Comparison of ENCODE assay signal across 8 mouse cellular contexts in the genomic region with DNA sequence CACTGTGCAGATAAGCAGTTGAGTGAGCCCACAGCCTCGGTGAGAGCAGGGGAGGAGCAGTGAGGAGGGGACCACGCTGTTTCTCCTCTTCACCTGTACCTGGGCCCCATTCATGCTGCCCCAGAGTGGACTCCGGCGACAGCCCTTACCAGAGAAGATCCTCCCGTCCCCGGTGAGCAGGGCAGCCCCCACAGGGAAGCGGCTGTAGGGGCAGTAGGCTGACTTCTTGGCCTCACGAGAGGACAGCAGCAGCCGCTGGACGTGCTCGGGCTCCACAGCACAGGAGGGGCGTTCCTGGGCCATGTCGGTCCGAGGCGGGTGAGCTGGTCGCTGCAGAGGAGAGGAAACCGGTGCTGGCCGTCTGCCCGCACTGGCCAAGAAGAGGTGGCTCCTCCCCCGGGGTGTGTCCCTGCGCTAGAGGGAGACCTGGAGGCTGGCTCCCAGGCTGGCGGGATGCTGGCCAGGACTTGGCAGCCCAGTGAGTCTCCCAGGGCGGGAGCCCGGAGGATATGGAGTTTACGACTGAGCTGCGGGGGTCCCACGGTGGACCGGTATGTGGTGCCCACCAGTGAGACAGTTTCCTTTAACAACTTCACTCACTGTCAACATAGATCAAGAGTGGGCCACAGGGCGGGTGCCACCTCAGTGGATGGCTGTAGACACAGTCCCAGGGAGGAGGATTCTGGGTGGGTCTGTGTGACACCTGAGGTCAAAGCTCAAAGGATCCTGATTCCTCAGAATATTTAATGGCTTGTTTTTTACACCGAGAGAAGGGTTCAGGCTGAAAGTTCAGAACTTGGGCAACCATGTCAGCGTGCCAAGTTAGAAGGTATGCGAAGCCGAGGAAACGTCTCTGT. TPM values are rescaled to one million over a fixed set of nuclear protein-coding genes. Genes with fewer than 3 reads are reported as not detected.
A peak's percentile ranks its signal among the peaks of the same experiment; 100 is the strongest.
DNase-seq lines count a peak whose midpoint lies in the region; ATAC-seq and TF ChIP-seq lines count a peak whose summit lies in the region.

TSS of gene Cda (minus strand) at position 352 of the 857 bp plus-strand sequence.

- peaks cover 0 to 10% of the 10 kb centered on the region in 2 experiments; a peak in 2 of 4 replicates for H3K4me1 ChIP-seq in ES-E14 (ENCODE audit: control insufficient read depth in 2 of 2, insufficient read depth in 2 of 2, low read length in 2 of 2, poor library complexity in 1 of 2)
- H3K4me1 ChIP-seq in forebrain, embryonic 10.5 days: peaks cover 13% of the 10 kb centered on the region
- peaks cover 18% of the 10 kb centered on the region for H3K4me1 ChIP-seq in heart, embryonic 15.5 days (replicated peaks)

- H3K4me3 ChIP-seq in ES-E14 (ENCODE audit: insufficient read depth in 1 of 2, low read depth in 1 of 2, low read length in 2 of 2, poor library complexity in 1 of 2, severe bottlenecking in 1 of 2): peak within 1 kb of the TSS; percentile 45 to 58; a peak in 3 of 4 replicates
- H3K4me3 ChIP-seq in forebrain, embryonic 10.5 days: peak within 1 kb of the TSS; percentile 55
- peak within 1 kb of the TSS; percentile 49 for H3K4me3 ChIP-seq in heart, embryonic 15.5 days

- H3K36me3 ChIP-seq in ES-E14 (ENCODE audit: control insufficient read depth, insufficient read depth, low read length, poor library complexity, severe bottlenecking): no peaks in the 10 kb centered on the region
- no peaks in the 10 kb centered on the region for H3K36me3 ChIP-seq in forebrain, embryonic 10.5 days (replicated peaks)
- no peaks in the 10 kb centered on the region for H3K36me3 ChIP-seq in heart, embryonic 15.5 days

- WGBS in forebrain, embryonic 10.5 days: 11% methylated on average over 34 of the region's 34 CpGs
- WGBS in heart, embryonic 15.5 days: 6% methylated on average over 34 of the region's 34 CpGs

- no peak for DNase-seq in ES-E14 (ENCODE audit: low read depth, low spot score)
- peak; percentile 10 for DNase-seq in c-Kit-positive CD71-negative TER-119-negative erythroid progenitor cells, embryonic 14.5 days (ENCODE audit: low read depth)
- peak; percentile 67 for DNase-seq in forebrain, embryonic 10.5 days (ENCODE audit: extremely low spot score, low spot score)
- peak; percentile 95 for DNase-seq in kidney, postnatal 10 days
- peak; percentile 88 for DNase-seq in lung, postnatal 25 days (ENCODE audit: low spot score)
- peak; percentile 49 for DNase-seq in retina, postnatal 7 days (ENCODE audit: low read depth, low spot score)
- DNase-seq in thymus, postnatal 14 days: no peak

- no peaks in the 10 kb centered on the region for H3K9me3 ChIP-seq in ES-E14 (ENCODE audit: control insufficient read depth, insufficient read depth, low read depth, low read length)
- H3K9me3 ChIP-seq in forebrain, embryonic 10.5 days: no peaks in the 10 kb centered on the region
- H3K9me3 ChIP-seq in heart, embryonic 15.5 days (replicated peaks): no peaks in the 10 kb centered on the region

- no peak within 1 kb of the TSS for H3K27ac ChIP-seq in ES-E14 (ENCODE audit: insufficient read depth, low read depth, low read length, poor library complexity, severe bottlenecking)
- H3K27ac ChIP-seq in forebrain, embryonic 10.5 days: peak within 1 kb of the TSS; percentile 73
- H3K27ac ChIP-seq in heart, embryonic 15.5 days: peak within 1 kb of the TSS; percentile 56

- H3K4me2 ChIP-seq in heart, embryonic 15.5 days: peak within 1 kb of the TSS; percentile 79

- no peak within 1 kb of the TSS for H3K9ac ChIP-seq in ES-E14 (ENCODE audit: insufficient read depth, low read depth, low read length, poor library complexity, severe bottlenecking)
- peak within 1 kb of the TSS; percentile 51 for H3K9ac ChIP-seq in heart, embryonic 15.5 days

- peak; percentile 93 for ATAC-seq in heart, embryonic 15.5 days (replicated peaks; ENCODE audit: insufficient number of reproducible peaks, insufficient read depth, low FRiP score, low read depth)

- H3K27me3 ChIP-seq in forebrain, embryonic 10.5 days (ENCODE audit: poor library complexity, severe bottlenecking): peaks cover 41% of the 10 kb centered on the region
- H3K27me3 ChIP-seq in heart, embryonic 15.5 days: peaks cover 3% of the 10 kb centered on the region; the same call in 1 of the 2 replicates

- in situ Hi-C loops in ES-E14 (cut with MboI; ENCODE audit: low sequenced_read_pairs in 2 of 2, unreplicated experiment in 2 of 2): no loop called here

TF ChIP-seq in ES-E14, 5 proteins besides CTCF, POLR2A, EP300 and RAD21:
- TF ChIP-seq ZNF384 (IDR thresholded peaks at IDR 0.05; ENCODE audit: low read depth, low read length): no peak
- no peak for TF ChIP-seq ZC3H11A (IDR thresholded peaks at IDR 0.05; ENCODE audit: borderline replicate concordance, low read depth, low read length)
- no peak for TF ChIP-seq HCFC1 (IDR thresholded peaks at IDR 0.05; ENCODE audit: borderline replicate concordance, insufficient read depth, low read length)
- TF ChIP-seq CHD2 (IDR thresholded peaks at IDR 0.05; ENCODE audit: low read depth, low read length): no peak
- TF ChIP-seq MAFK (IDR thresholded peaks at IDR 0.05; ENCODE audit: insufficient read depth, low read depth, low read length): no peak

RNA-seq across cellular contexts. Expression of gene Cda, which starts in this region (rescaled TPM):
- 1.9 and 3.1 TPM in 2 replicates for total RNA-seq in ES-E14 (2012; rRNA removed)
- polyA plus RNA-seq in forebrain, embryonic 10.5 days (2016; fragmentation: Nextera tagmentation; extraction: Ambion mirVana): 2.1 and 2.5 TPM in 2 replicates
- 8.9 and 9.2 TPM in 2 replicates for polyA plus RNA-seq in heart, embryonic 15.5 days (2015; fragmentation: Nextera tagmentation; extraction: Ambion mirVana)

Comparison
In these comparisons a context has a peak if more than half of its experiments do, and no peak if none do; other contexts are left out.
1. DNase-seq: peak in c-Kit-positive CD71-negative TER-119-negative erythroid progenitor cells, embryonic 14.5 days (single experiment), forebrain, embryonic 10.5 days (single experiment), kidney, postnatal 10 days (single experiment), lung, postnatal 25 days (single experiment) and retina, postnatal 7 days (single experiment); none in ES-E14 (single experiment) and thymus, postnatal 14 days (single experiment).
2. Peak in every context shown above with its lines, with median percentiles within 50 percentile points of each other: H3K4me3 ChIP-seq.